In genomic region chr2:17852740-17853499, GRCm38 (mm10) we compare ENCODE assay signal across 10 mouse cellular contexts.
DNase-seq lines count a peak whose midpoint lies in the region; ATAC-seq lines count a peak whose summit lies in the region.
"Had no signal": no experiment of that assay in that cellular context is flagged by ENCODE, and none has a peak within 500 bp of the region (broad histone marks: within the 10 kb centered on the region; RNA-seq: fewer than 3 reads in every experiment).

No protein-coding gene starts in this region.

- no peaks in the 10 kb centered on the region for H3K9me3 ChIP-seq in kidney, embryonic 14.5 days (ENCODE audit: control insufficient read depth, low read length)
- no peaks in the 10 kb centered on the region for H3K9me3 ChIP-seq in embryonic facial prominence, embryonic 12.5 days
- H3K9me3 ChIP-seq in hindbrain, embryonic 12.5 days (replicated peaks), result no peaks in the 10 kb centered on the region
- H3K9me3 ChIP-seq in midbrain, embryonic 14.5 days (ENCODE audit: control insufficient read depth, low read length), result no peaks in the 10 kb centered on the region
- H3K9me3 ChIP-seq: G1E; liver, embryonic 13.5 days had no signal

- H3K4me1 ChIP-seq in kidney, embryonic 14.5 days (ENCODE audit: control insufficient read depth, insufficient read depth, low read length), result 0 out of 2 replicates have a peak, but pooled peaks cover 2% of the 10 kb centered on the region
- H3K4me1 ChIP-seq in embryonic facial prominence, embryonic 12.5 days, result peaks cover 13% of the 10 kb centered on the region; the same call in 1 of the 2 replicates
- peaks cover 14% of the 10 kb centered on the region for H3K4me1 ChIP-seq in hindbrain, embryonic 12.5 days
- peaks cover 11% of the 10 kb centered on the region for H3K4me1 ChIP-seq in midbrain, embryonic 14.5 days (ENCODE audit: control insufficient read depth, insufficient read depth, low read length)
- H3K4me1 ChIP-seq: liver, embryonic 13.5 days had no signal

- no peak overlapping the region for H3K9ac ChIP-seq in kidney, embryonic 14.5 days (ENCODE audit: low read depth, low read length)
- no peak overlapping the region for H3K9ac ChIP-seq in embryonic facial prominence, embryonic 12.5 days
- H3K9ac ChIP-seq in hindbrain, embryonic 12.5 days, result peak overlapping the region; percentile 5; the same call in 1 of the 2 replicates
- H3K9ac ChIP-seq in midbrain, embryonic 14.5 days (replicated peaks; ENCODE audit: low read length), result no peak overlapping the region; the same call in 1 of the 2 replicates
- H3K9ac ChIP-seq: liver, embryonic 13.5 days had no signal

- no peak for DNase-seq in kidney, postnatal 4 days
- peak; percentile 46 for DNase-seq in midbrain, embryonic 14.5 days
- no peak for DNase-seq in layer of hippocampus, adult 9-11 months
- DNase-seq in adipocyte (ENCODE audit: low spot score), result no peak
- DNase-seq: liver, embryonic 13.5 days had no signal

- no peak overlapping the region for H3K27ac ChIP-seq in kidney, embryonic 14.5 days (ENCODE audit: low read depth, low read length)
- no peak overlapping the region for H3K27ac ChIP-seq in embryonic facial prominence, embryonic 12.5 days
- no peak overlapping the region for H3K27ac ChIP-seq in hindbrain, embryonic 12.5 days
- H3K27ac ChIP-seq in midbrain, embryonic 14.5 days (replicated peaks; ENCODE audit: low read depth, low read length), result no peak overlapping the region
- H3K27ac ChIP-seq: liver, embryonic 13.5 days had no signal

- H3K36me3 ChIP-seq in kidney, embryonic 14.5 days (ENCODE audit: control insufficient read depth, insufficient read depth, low read length), result no peaks in the 10 kb centered on the region
- no peaks in the 10 kb centered on the region for H3K36me3 ChIP-seq in embryonic facial prominence, embryonic 12.5 days
- no peaks in the 10 kb centered on the region for H3K36me3 ChIP-seq in hindbrain, embryonic 12.5 days
- H3K36me3 ChIP-seq in midbrain, embryonic 14.5 days (ENCODE audit: control insufficient read depth, insufficient read depth, low read length), result no peaks in the 10 kb centered on the region
- H3K36me3 ChIP-seq: G1E; liver, embryonic 13.5 days had no signal

- H3K4me3 ChIP-seq in kidney, embryonic 14.5 days (ENCODE audit: low read length), result peak overlapping the region; percentile 14; the same call in 1 of the 2 replicates
- no peak overlapping the region for H3K4me3 ChIP-seq in embryonic facial prominence, embryonic 12.5 days
- H3K4me3 ChIP-seq in hindbrain, embryonic 12.5 days, result peak overlapping the region; percentile 10
- H3K4me3 ChIP-seq in midbrain, embryonic 14.5 days (replicated peaks; ENCODE audit: low read depth, low read length), result peak overlapping the region; percentile 16
- H3K4me3 ChIP-seq: liver, embryonic 13.5 days had no signal

- 12% methylated on average over 16 of the region's 16 CpGs for WGBS in kidney, embryonic 14.5 days
- 8% methylated on average over 16 of the region's 16 CpGs for WGBS in embryonic facial prominence, embryonic 12.5 days
- 4% methylated on average over 16 of the region's 16 CpGs for WGBS in hindbrain, embryonic 12.5 days
- WGBS in midbrain, embryonic 14.5 days, result 4% methylated on average over 16 of the region's 16 CpGs

- no peak for ATAC-seq in kidney, embryonic 14.5 days (ENCODE audit: low FRiP score, low TSS enrichment)
- no peak for ATAC-seq in embryonic facial prominence, embryonic 12.5 days (ENCODE audit: insufficient number of reproducible peaks, insufficient read depth, low FRiP score, low TSS enrichment)
- peak; percentile 68 for ATAC-seq in hindbrain, embryonic 12.5 days (ENCODE audit: low FRiP score)
- ATAC-seq in midbrain, embryonic 14.5 days (ENCODE audit: low FRiP score, low TSS enrichment), result no peak
- ATAC-seq in monocyte, adult 5-6 weeks (replicated peaks; ENCODE audit: insufficient number of reproducible peaks, low FRiP score, low TSS enrichment, poor library complexity, severe bottlenecking), result no peak

- H3K4me2 ChIP-seq in kidney, embryonic 14.5 days (replicated peaks; ENCODE audit: low read depth, low read length), result peak overlapping the region; percentile 6
- H3K4me2 ChIP-seq in embryonic facial prominence, embryonic 12.5 days (replicated peaks), result peak overlapping the region; percentile 15
- peak overlapping the region; percentile 51 for H3K4me2 ChIP-seq in hindbrain, embryonic 12.5 days (replicated peaks)
- H3K4me2 ChIP-seq in midbrain, embryonic 14.5 days (ENCODE audit: low read length), result peak overlapping the region; percentile 47
- H3K4me2 ChIP-seq: liver, embryonic 13.5 days had no signal

- H3K27me3 ChIP-seq in kidney, embryonic 14.5 days (ENCODE audit: control insufficient read depth, insufficient read depth, low read length), result no peaks in the 10 kb centered on the region
- peaks cover 7% of the 10 kb centered on the region; the same call in 1 of the 2 replicates for H3K27me3 ChIP-seq in embryonic facial prominence, embryonic 12.5 days
- no peaks in the 10 kb centered on the region for H3K27me3 ChIP-seq in hindbrain, embryonic 12.5 days
- no peaks in the 10 kb centered on the region for H3K27me3 ChIP-seq in midbrain, embryonic 14.5 days (ENCODE audit: control insufficient read depth, insufficient read depth, low read length)
- H3K27me3 ChIP-seq: liver, embryonic 13.5 days had no signal
